25 mouse cellular contexts compared by ENCODE assay signal in genomic region chr16:73482176-73482575, GRCm38 (mm10).
DNase-seq lines count a peak whose midpoint lies in the region; ATAC-seq and TF ChIP-seq lines count a peak whose summit lies in the region.
"Had no signal": no experiment of that assay in that cellular context is flagged by ENCODE, and none has a peak within 500 bp of the region (broad histone marks: within the 10 kb centered on the region; RNA-seq: fewer than 3 reads in every experiment).

No protein-coding gene starts in this region.

- DNase-seq in brain, adult 2 months (ENCODE audit: low read depth, low spot score) = peak; percentile 23
- peak; percentile 47 for DNase-seq in heart, adult 8-10 months (ENCODE audit: low spot score)
- no peak for DNase-seq in forebrain, embryonic 11.5 days (ENCODE audit: low spot score)
- DNase-seq in embryo, embryonic 10.5 days (ENCODE audit: low spot score) = no peak
- DNase-seq in liver = no peak
- DNase-seq: adrenal gland, adult 2 months; cerebellum, adult 11-12 months; cerebellum, postnatal 10 days; gastrocnemius, adult 2 months; kidney, adult 9 months; kidney, postnatal 14 days; lung, embryonic 14.5 days; right cerebral cortex, postnatal 14 days; thymus, adult 18-20 months; thymus, postnatal 36 days had no signal

- H3K27ac ChIP-seq in heart, embryonic 15.5 days = peak overlapping the region; percentile 28
- H3K27ac ChIP-seq in intestine, postnatal 0 days (ENCODE audit: low read depth, low read length) = no peak overlapping the region
- no peak overlapping the region for H3K27ac ChIP-seq in forebrain, embryonic 11.5 days (ENCODE audit: low read depth, low read length)
- H3K27ac ChIP-seq: embryonic facial prominence, embryonic 12.5 days; forebrain, embryonic 13.5 days; gastrocnemius, adult 2 months; hindbrain, embryonic 12.5 days; limb, embryonic 12.5 days; liver, embryonic 12.5 days; midbrain, embryonic 13.5 days had no signal

- no peak overlapping the region for H3K9ac ChIP-seq in heart, embryonic 15.5 days
- no peak overlapping the region for H3K9ac ChIP-seq in intestine, postnatal 0 days (ENCODE audit: low read depth, low read length)
- no peak overlapping the region for H3K9ac ChIP-seq in forebrain, embryonic 11.5 days (ENCODE audit: low read length)
- H3K9ac ChIP-seq: embryonic facial prominence, embryonic 12.5 days; forebrain, embryonic 13.5 days; hindbrain, embryonic 12.5 days; limb, embryonic 12.5 days; liver, embryonic 12.5 days; lung, embryonic 14.5 days; midbrain, embryonic 13.5 days had no signal

- TF ChIP-seq CTCF in intestine, postnatal 0 days (IDR thresholded peaks at IDR 0.05; ENCODE audit: low read depth) = no peak

- H3K4me2 ChIP-seq in heart, embryonic 15.5 days = peak overlapping the region; percentile 27
- no peak overlapping the region for H3K4me2 ChIP-seq in intestine, postnatal 0 days (replicated peaks; ENCODE audit: low read depth)
- no peak overlapping the region for H3K4me2 ChIP-seq in forebrain, embryonic 11.5 days (ENCODE audit: low read depth, low read length, severe bottlenecking)
- H3K4me2 ChIP-seq: embryonic facial prominence, embryonic 12.5 days; forebrain, embryonic 13.5 days; hindbrain, embryonic 12.5 days; limb, embryonic 12.5 days; liver, embryonic 12.5 days; lung, embryonic 14.5 days; midbrain, embryonic 13.5 days had no signal

- H3K9me3 ChIP-seq in heart, embryonic 15.5 days (replicated peaks) = no peaks in the 10 kb centered on the region
- H3K9me3 ChIP-seq in intestine, postnatal 0 days (ENCODE audit: control insufficient read depth) = no peaks in the 10 kb centered on the region
- H3K9me3 ChIP-seq in forebrain, embryonic 11.5 days (ENCODE audit: control insufficient read depth, low read length) = no peaks in the 10 kb centered on the region
- H3K9me3 ChIP-seq: embryonic facial prominence, embryonic 12.5 days; forebrain, embryonic 13.5 days; hindbrain, embryonic 12.5 days; limb, embryonic 12.5 days; liver, embryonic 12.5 days; midbrain, embryonic 13.5 days had no signal

- ATAC-seq in heart, embryonic 15.5 days (replicated peaks; ENCODE audit: insufficient number of reproducible peaks, insufficient read depth, low FRiP score, low read depth) = peak; percentile 69; the same call in 1 of the 2 replicates
- peak; percentile 41 for ATAC-seq in intestine, postnatal 0 days
- no peak for ATAC-seq in forebrain, embryonic 11.5 days (replicated peaks; ENCODE audit: low FRiP score)
- ATAC-seq: forebrain, embryonic 13.5 days; inflammation-experienced regulatory T-cells, adult 6 months; liver, embryonic 12.5 days; midbrain, embryonic 13.5 days had no signal

- H3K4me1 ChIP-seq in heart, embryonic 15.5 days (replicated peaks) = peaks cover 8% of the 10 kb centered on the region; the same call in 1 of the 2 replicates
- H3K4me1 ChIP-seq in intestine, postnatal 0 days (replicated peaks; ENCODE audit: control insufficient read depth, insufficient read depth, low read length) = no peaks in the 10 kb centered on the region
- H3K4me1 ChIP-seq in forebrain, embryonic 11.5 days (replicated peaks; ENCODE audit: control insufficient read depth, insufficient read depth, low read length) = no peaks in the 10 kb centered on the region
- H3K4me1 ChIP-seq: embryonic facial prominence, embryonic 12.5 days; forebrain, embryonic 13.5 days; hindbrain, embryonic 12.5 days; limb, embryonic 12.5 days; liver, embryonic 12.5 days; midbrain, embryonic 13.5 days had no signal

- no peak overlapping the region for H3K4me3 ChIP-seq in heart, embryonic 15.5 days
- H3K4me3 ChIP-seq in intestine, postnatal 0 days (ENCODE audit: low read depth, low read length) = no peak overlapping the region
- H3K4me3 ChIP-seq in forebrain, embryonic 11.5 days (ENCODE audit: low read depth, low read length) = no peak overlapping the region
- H3K4me3 ChIP-seq: embryonic facial prominence, embryonic 12.5 days; erythroblast, embryonic 14.5 days; forebrain, embryonic 13.5 days; gastrocnemius, adult 2 months; hindbrain, embryonic 12.5 days; limb, embryonic 12.5 days; liver, embryonic 12.5 days; midbrain, embryonic 13.5 days had no signal

- H3K27me3 ChIP-seq in heart, embryonic 15.5 days = no peaks in the 10 kb centered on the region
- H3K27me3 ChIP-seq in intestine, postnatal 0 days (replicated peaks; ENCODE audit: control insufficient read depth, insufficient read depth, low read length) = no peaks in the 10 kb centered on the region
- no peaks in the 10 kb centered on the region for H3K27me3 ChIP-seq in forebrain, embryonic 11.5 days (ENCODE audit: control insufficient read depth, insufficient read depth, low read length)
- H3K27me3 ChIP-seq: embryonic facial prominence, embryonic 12.5 days; forebrain, embryonic 13.5 days; hindbrain, embryonic 12.5 days; limb, embryonic 12.5 days; liver, embryonic 12.5 days; midbrain, embryonic 13.5 days had no signal

- 36% methylated on average over 6 of the region's 6 CpGs for WGBS in heart, embryonic 15.5 days
- WGBS in intestine, postnatal 0 days = 35% methylated on average over 6 of the region's 6 CpGs
- WGBS in forebrain, embryonic 11.5 days = 77% methylated on average over 6 of the region's 6 CpGs

- no peaks in the 10 kb centered on the region for H3K36me3 ChIP-seq in heart, embryonic 15.5 days
- H3K36me3 ChIP-seq in intestine, postnatal 0 days (ENCODE audit: control insufficient read depth, insufficient read depth) = no peaks in the 10 kb centered on the region
- H3K36me3 ChIP-seq in forebrain, embryonic 11.5 days (ENCODE audit: control insufficient read depth, insufficient read depth, low read length) = no peaks in the 10 kb centered on the region
- H3K36me3 ChIP-seq: embryonic facial prominence, embryonic 12.5 days; hindbrain, embryonic 12.5 days; limb, embryonic 12.5 days; liver, embryonic 12.5 days; midbrain, embryonic 13.5 days had no signal

Comparison
In these comparisons a context has a peak if more than half of its experiments do, and no peak if none do; other contexts are left out.
1. DNase-seq: peak in brain, adult 2 months (single experiment) and heart, adult 8-10 months (single experiment); none in forebrain, embryonic 11.5 days (single experiment), embryo, embryonic 10.5 days (single experiment) and liver (single experiment).